Mouse (Mus musculus): ENCODE results near the gene Zpld1. TPM values are rescaled to one million over a fixed set of nuclear protein-coding genes. Genes with fewer than 3 reads are reported as not detected.

Zpld1 gene
- polyA plus RNA-seq (2015; fragmentation: Nextera tagmentation; extraction: Ambion mirVana), result 1.6 and 1.8 TPM in 2 replicates

DNA sequence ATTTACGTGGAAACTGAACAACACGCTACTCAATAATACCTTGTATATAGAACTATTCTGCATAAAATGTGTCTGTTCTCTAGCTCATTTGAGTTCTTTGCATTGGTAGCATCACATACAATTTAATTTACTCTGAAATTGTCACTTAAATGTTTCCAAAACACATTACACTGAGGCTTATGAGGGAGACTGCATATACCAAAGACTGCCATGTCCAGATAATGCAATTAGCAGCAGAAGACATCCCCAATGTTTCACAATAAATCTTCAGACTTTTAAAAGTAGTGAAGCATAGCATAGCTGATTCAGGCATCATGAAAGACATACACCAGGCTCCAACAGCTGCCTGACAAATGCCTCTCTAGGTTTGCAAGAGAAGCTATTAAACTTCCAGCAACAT, at the start of gene Zpld1:
Gene Zpld1 (minus strand): TSS at position 101 of the 400 bp plus-strand sequence.
- no peaks in the 10 kb centered on the region for H3K4me1 ChIP-seq (replicated peaks; ENCODE audit: control insufficient read depth, insufficient read depth, low read length)
- ATAC-seq, result no peak
- 94% methylated on average over 2 of the region's 2 CpGs for WGBS
- no peaks in the 10 kb centered on the region for H3K36me3 ChIP-seq (ENCODE audit: control insufficient read depth, insufficient read depth)
- no peak within 1 kb of the TSS for H3K27ac ChIP-seq (ENCODE audit: low read length)
- no peak within 1 kb of the TSS for H3K4me2 ChIP-seq (ENCODE audit: low read length)
- no peak within 1 kb of the TSS for H3K4me3 ChIP-seq (replicated peaks; ENCODE audit: low read length)
- H3K27me3 ChIP-seq (replicated peaks; ENCODE audit: control insufficient read depth, insufficient read depth, low read length), result no peaks in the 10 kb centered on the region
- H3K9me3 ChIP-seq (ENCODE audit: control insufficient read depth, low read length), result no peaks in the 10 kb centered on the region
- H3K9ac ChIP-seq (replicated peaks; ENCODE audit: low read depth, low read length), result no peak within 1 kb of the TSS

- ATAC-seq, result no peak
- no peaks in the 10 kb centered on the region for H3K9me3 ChIP-seq (ENCODE audit: control insufficient read depth, low read length)
- no peaks in the 10 kb centered on the region for H3K4me1 ChIP-seq (replicated peaks; ENCODE audit: control insufficient read depth, insufficient read depth, low read length)
- no peak overlapping the region for H3K9ac ChIP-seq (replicated peaks; ENCODE audit: low read depth, low read length)
- 83% methylated on average over 3 of the region's 3 CpGs for WGBS
- H3K4me3 ChIP-seq (replicated peaks; ENCODE audit: low read length), result no peak overlapping the region
- no peak overlapping the region for H3K4me2 ChIP-seq (ENCODE audit: low read length)
- H3K36me3 ChIP-seq (ENCODE audit: control insufficient read depth, insufficient read depth), result no peaks in the 10 kb centered on the region
- no peak overlapping the region for H3K27ac ChIP-seq (ENCODE audit: low read length)
- no peaks in the 10 kb centered on the region for H3K27me3 ChIP-seq (replicated peaks; ENCODE audit: control insufficient read depth, insufficient read depth, low read length)
Observed at GRCm38 (mm10) chr16:55345644-55346043, 47.9 kb upstream of the Zpld1 start.

- peak overlapping the region; percentile 29 for H3K27ac ChIP-seq (ENCODE audit: low read length)
Observed at GRCm38 (mm10) chr16:55321542-55322514, 24.0 kb upstream of the Zpld1 start.

GRCm38 (mm10) chr16:55316996-55317395, 19.2 kb upstream of the Zpld1 start:
- no peak overlapping the region for H3K27ac ChIP-seq (ENCODE audit: low read length)
- H3K9ac ChIP-seq (replicated peaks; ENCODE audit: low read depth, low read length), result no peak overlapping the region
- H3K4me2 ChIP-seq (ENCODE audit: low read length), result no peak overlapping the region
- H3K4me1 ChIP-seq (replicated peaks; ENCODE audit: control insufficient read depth, insufficient read depth, low read length), result peaks cover 3% of the 10 kb centered on the region; the same call in 1 of the 2 replicates
- no peaks in the 10 kb centered on the region for H3K27me3 ChIP-seq (replicated peaks; ENCODE audit: control insufficient read depth, insufficient read depth, low read length)
- no peak for ATAC-seq
- no peaks in the 10 kb centered on the region for H3K36me3 ChIP-seq (ENCODE audit: control insufficient read depth, insufficient read depth)
- H3K4me3 ChIP-seq (replicated peaks; ENCODE audit: low read length), result no peak overlapping the region
- no peaks in the 10 kb centered on the region for H3K9me3 ChIP-seq (ENCODE audit: control insufficient read depth, low read length)

More at GRCm38 (mm10) chr16:55321542-55322514, 24.0 kb upstream of the Zpld1 start:
- peak; percentile 100 for ATAC-seq
- WGBS, result 38% methylated on average over 7 of the region's 8 CpGs
- Histone ChIP-seq H3K4me2 (ENCODE audit: low read length) (no peak overlapping the region), H3K27me3 (replicated peaks; ENCODE audit: control insufficient read depth, insufficient read depth, low read length) (no peaks in the 10 kb centered on the region), H3K9ac (replicated peaks; ENCODE audit: low read depth, low read length) (no peak overlapping the region), H3K36me3 (ENCODE audit: control insufficient read depth, insufficient read depth) (no peaks in the 10 kb centered on the region), H3K9me3 (ENCODE audit: control insufficient read depth, low read length) (no peaks in the 10 kb centered on the region), H3K4me1 (replicated peaks; ENCODE audit: control insufficient read depth, insufficient read depth, low read length) (peaks cover 3% of the 10 kb centered on the region; the same call in 1 of the 2 replicates), H3K4me3 (replicated peaks; ENCODE audit: low read length) (no peak overlapping the region)

- H3K4me2 ChIP-seq (ENCODE audit: low read length), result no peak overlapping the region
- H3K27me3 ChIP-seq (replicated peaks; ENCODE audit: control insufficient read depth, insufficient read depth, low read length), result no peaks in the 10 kb centered on the region
- ATAC-seq, result no peak
- no peak overlapping the region for H3K9ac ChIP-seq (replicated peaks; ENCODE audit: low read depth, low read length)
- no peaks in the 10 kb centered on the region for H3K9me3 ChIP-seq (ENCODE audit: control insufficient read depth, low read length)
- no peaks in the 10 kb centered on the region for H3K36me3 ChIP-seq (ENCODE audit: control insufficient read depth, insufficient read depth)
- no peak overlapping the region for H3K27ac ChIP-seq (ENCODE audit: low read length)
- no peaks in the 10 kb centered on the region for H3K4me1 ChIP-seq (replicated peaks; ENCODE audit: control insufficient read depth, insufficient read depth, low read length)
- H3K4me3 ChIP-seq (replicated peaks; ENCODE audit: low read length), result no peak overlapping the region
- 89% methylated on average over 3 of the region's 3 CpGs for WGBS
Observed at GRCm38 (mm10) chr16:55312106-55312505, 14.3 kb upstream of the Zpld1 start.

GRCm38 (mm10) chr16:55282696-55283095, 15.1 kb downstream of the Zpld1 start:
- Histone ChIP-seq H3K4me3 (replicated peaks; ENCODE audit: low read length) (no peak overlapping the region), H3K9ac (replicated peaks; ENCODE audit: low read depth, low read length) (no peak overlapping the region), H3K27me3 (replicated peaks; ENCODE audit: control insufficient read depth, insufficient read depth, low read length) (no peaks in the 10 kb centered on the region), H3K4me1 (replicated peaks; ENCODE audit: control insufficient read depth, insufficient read depth, low read length) (no peaks in the 10 kb centered on the region), H3K36me3 (ENCODE audit: control insufficient read depth, insufficient read depth) (no peaks in the 10 kb centered on the region), H3K9me3 (ENCODE audit: control insufficient read depth, low read length) (no peaks in the 10 kb centered on the region), H3K27ac (ENCODE audit: low read length) (no peak overlapping the region), H3K4me2 (ENCODE audit: low read length) (no peak overlapping the region)
- 92% methylated on average over 2 of the region's 2 CpGs for WGBS
- no peak for ATAC-seq

DNA sequence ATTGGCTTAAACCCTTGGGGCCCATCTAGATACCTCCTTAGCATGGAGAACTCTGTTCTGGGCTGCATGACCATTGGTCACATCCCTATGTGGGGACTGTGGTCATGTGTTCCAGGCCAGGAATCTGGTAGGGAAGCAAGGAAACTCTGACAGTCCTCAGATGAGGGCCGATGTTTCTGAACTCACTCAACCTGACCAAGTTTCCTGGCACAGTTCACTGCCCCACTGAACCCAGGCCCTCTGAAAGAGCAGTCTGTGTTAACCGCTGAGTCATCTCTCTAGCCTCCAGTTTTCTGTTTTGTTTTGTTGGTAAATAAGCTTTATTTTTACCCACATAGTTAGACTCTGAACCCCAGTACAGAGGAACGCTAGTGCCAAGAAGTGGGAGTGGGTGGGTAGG, 20.3 kb downstream of the Zpld1 start:
- H3K9me3 ChIP-seq (ENCODE audit: control insufficient read depth, low read length), result no peaks in the 10 kb centered on the region
- H3K36me3 ChIP-seq (ENCODE audit: control insufficient read depth, insufficient read depth), result no peaks in the 10 kb centered on the region
- H3K4me1 ChIP-seq (replicated peaks; ENCODE audit: control insufficient read depth, insufficient read depth, low read length), result no peaks in the 10 kb centered on the region
- no peak overlapping the region for H3K4me2 ChIP-seq (ENCODE audit: low read length)
- no peak for ATAC-seq
- WGBS, result 79% methylated on average over 3 of the region's 3 CpGs
- H3K27me3 ChIP-seq (replicated peaks; ENCODE audit: control insufficient read depth, insufficient read depth, low read length), result no peaks in the 10 kb centered on the region
- no peak overlapping the region for H3K27ac ChIP-seq (ENCODE audit: low read length)
- H3K9ac ChIP-seq (replicated peaks; ENCODE audit: low read depth, low read length), result no peak overlapping the region
- H3K4me3 ChIP-seq (replicated peaks; ENCODE audit: low read length), result no peak overlapping the region

DNA sequence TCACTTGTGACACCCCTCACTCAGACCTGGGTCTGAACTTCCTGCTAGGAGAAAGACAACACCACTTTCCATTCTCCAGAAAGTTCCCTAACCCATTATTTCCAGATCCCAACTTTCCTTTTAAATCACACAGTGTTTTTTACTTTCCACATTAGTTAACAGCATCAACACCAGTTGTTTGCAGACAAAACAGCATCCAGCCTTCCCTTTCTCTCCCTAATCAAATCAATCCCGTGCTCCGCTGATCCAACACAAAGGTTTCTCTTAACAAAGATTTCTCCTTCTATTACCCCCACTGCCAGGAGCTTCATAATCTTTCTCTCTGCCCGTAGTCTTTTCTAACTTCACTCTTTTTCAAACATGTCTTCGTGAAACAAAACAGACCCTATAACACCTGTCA, 32.5 kb downstream of the Zpld1 start:
- Histone ChIP-seq H3K4me1 (replicated peaks; ENCODE audit: control insufficient read depth, insufficient read depth, low read length) (peaks cover 3% of the 10 kb centered on the region; the same call in 1 of the 2 replicates), H3K4me2 (ENCODE audit: low read length) (no peak overlapping the region), H3K9me3 (ENCODE audit: control insufficient read depth, low read length) (no peaks in the 10 kb centered on the region), H3K4me3 (replicated peaks; ENCODE audit: low read length) (no peak overlapping the region), H3K27ac (ENCODE audit: low read length) (no peak overlapping the region), H3K36me3 (ENCODE audit: control insufficient read depth, insufficient read depth) (no peaks in the 10 kb centered on the region), H3K9ac (replicated peaks; ENCODE audit: low read depth, low read length) (no peak overlapping the region), H3K27me3 (replicated peaks; ENCODE audit: control insufficient read depth, insufficient read depth, low read length) (no peaks in the 10 kb centered on the region)
- WGBS, result 7% methylated on average over 4 of the region's 4 CpGs
- ATAC-seq, result no peak

- no peaks in the 10 kb centered on the region for H3K9me3 ChIP-seq (ENCODE audit: control insufficient read depth, low read length)
- H3K27ac ChIP-seq (ENCODE audit: low read length), result no peak overlapping the region
- 23% methylated on average over 7 of the region's 7 CpGs for WGBS
- H3K4me1 ChIP-seq (replicated peaks; ENCODE audit: control insufficient read depth, insufficient read depth, low read length), result peaks cover 3% of the 10 kb centered on the region; the same call in 1 of the 2 replicates
- no peaks in the 10 kb centered on the region for H3K36me3 ChIP-seq (ENCODE audit: control insufficient read depth, insufficient read depth)
- H3K4me2 ChIP-seq (ENCODE audit: low read length), result no peak overlapping the region
- no peaks in the 10 kb centered on the region for H3K27me3 ChIP-seq (replicated peaks; ENCODE audit: control insufficient read depth, insufficient read depth, low read length)
- ATAC-seq, result no peak
- no peak overlapping the region for H3K9ac ChIP-seq (replicated peaks; ENCODE audit: low read depth, low read length)
- H3K4me3 ChIP-seq (replicated peaks; ENCODE audit: low read length), result no peak overlapping the region
Observed at GRCm38 (mm10) chr16:55260862-55261574, 36.8 kb downstream of the Zpld1 start.

Measured in forebrain, embryonic 16.5 days (tissue).